Mouse (Mus musculus) lung, postnatal 14 days (tissue): Measurements from ENCODE around the gene Fos.
A peak's percentile ranks its signal among the peaks of the same experiment; 100 is the strongest.

Experiments used
- DNase-seq: peaks from one replicate; pipeline ENCODE4 v3.0.0; 2021

Fos gene

DNA sequence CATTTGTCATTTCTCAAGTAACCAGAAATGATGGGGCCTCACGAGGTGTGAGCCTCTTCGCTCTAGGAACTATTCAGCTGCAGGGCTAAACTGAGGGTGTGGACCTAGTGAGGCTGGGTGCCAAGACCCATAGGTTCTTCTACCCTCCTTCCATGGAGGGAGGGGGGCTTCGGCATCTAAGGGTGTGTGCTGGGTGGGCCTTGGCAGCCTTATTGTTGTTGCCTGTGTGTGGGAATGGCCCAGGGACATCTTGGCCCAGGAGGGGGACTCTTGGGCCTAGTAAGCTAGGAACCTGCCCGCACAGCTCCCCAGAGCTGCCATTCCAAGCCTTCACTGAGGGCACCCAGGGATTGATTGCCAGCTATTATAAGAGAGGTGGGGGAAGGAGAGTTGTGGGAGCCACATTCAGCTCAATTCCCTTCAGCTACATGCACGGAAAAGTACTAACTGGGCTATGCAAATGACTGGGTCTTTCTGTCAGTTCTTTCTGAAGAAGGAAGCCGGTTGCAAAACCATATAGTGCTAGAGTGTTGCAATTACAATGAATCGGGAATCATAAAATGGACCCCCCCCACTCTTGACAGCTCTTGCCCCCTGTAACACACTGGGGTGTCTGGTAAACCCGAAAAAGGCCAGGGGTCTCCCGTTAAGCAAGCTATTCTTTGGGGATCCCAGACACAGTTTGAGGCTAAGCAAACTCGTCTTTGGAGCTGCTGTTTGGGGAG lies 16.6 kb downstream of the Fos start:
- no peak for DNase-seq

DNA sequence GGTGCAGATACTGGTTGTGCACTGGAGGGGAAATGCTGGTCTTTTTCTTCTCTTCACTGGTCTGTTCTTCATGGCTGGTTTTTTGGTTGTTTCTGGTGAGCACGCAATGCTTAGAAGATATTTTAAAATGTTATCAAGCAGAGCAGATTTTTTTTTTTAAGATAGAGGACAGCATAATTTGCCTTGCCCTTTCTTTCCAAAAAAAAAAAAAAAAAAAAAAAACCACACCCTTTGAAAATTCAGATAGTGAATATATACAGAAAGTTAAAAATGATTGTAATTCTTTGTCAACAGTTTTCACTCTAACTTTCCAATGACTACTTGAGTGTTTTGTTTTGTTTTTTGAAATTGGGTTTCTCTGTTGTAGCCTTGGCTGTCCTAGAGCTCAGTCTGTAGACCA lies 17.3 kb downstream of the Fos start:
- DNase-seq, result no peak

DNA sequence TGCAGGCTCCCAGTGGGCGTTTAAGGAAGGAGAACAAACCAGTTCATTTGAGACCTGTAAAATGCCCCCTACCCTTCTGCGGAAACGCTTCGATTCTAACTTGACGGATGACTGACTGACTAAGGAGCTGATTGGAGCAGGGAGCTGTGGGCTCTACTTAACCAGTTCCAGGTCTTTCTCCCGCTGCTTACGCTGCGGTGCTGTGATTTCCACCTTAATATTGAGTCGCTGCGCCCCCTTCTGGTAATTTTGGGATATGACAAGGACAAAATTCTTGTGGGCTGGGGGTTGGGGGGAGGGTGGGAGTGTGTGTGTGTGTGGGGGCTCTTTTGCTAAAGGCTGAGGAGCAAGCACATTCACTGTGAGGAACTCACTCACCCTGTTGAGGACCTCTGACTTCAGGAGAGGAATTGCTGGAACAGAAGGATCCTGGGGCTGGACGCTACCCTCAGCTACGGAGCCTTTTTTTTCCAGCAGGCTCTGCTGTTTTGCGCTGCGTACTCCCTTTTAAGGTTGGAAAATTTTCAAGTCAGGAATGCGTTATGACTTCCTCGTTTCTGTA lies 18.5 kb downstream of the Fos start:
- peak; percentile 76 for DNase-seq

DNA sequence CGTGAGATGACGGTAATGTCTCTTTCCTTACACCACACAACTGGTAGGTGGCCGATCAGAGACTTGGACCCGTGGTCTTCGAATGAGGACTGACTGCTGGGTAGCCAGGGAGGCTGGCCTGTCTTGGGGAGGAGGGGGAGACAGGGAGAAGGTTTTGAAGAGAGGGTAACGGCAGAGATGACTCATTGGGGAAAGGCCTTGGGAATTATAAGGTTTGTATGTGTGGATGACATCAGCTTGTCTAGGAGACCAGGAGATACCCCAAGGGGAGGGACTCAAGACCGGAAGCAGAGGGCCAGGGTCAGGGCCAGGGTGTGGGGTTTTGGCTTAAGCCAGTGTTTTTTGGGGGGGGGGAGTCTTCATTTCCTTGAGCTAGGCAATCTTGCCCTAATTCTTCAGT lies 22.6 kb downstream of the Fos start:
- DNase-seq, result no peak

DNA sequence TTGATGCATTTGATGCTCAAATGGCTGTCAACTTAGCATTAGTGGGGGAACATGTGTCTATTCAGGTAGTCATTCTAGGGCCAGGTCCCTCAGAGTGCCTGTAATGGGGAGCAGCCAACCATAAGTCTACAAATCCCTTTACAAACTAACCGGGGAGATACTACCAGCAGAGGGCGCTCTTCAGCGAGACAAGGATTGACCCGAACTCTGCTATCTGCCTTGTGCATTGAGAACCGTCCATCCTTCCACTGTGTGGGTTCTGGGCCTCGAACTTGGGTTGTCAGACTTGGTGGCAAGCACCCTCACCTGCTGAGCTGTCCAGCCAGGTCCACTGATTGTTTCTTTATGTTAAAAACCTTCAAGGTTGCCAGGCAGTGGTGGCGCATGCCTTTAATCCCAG lies 23.1 kb downstream of the Fos start:
- peak; percentile 86 for DNase-seq

DNA sequence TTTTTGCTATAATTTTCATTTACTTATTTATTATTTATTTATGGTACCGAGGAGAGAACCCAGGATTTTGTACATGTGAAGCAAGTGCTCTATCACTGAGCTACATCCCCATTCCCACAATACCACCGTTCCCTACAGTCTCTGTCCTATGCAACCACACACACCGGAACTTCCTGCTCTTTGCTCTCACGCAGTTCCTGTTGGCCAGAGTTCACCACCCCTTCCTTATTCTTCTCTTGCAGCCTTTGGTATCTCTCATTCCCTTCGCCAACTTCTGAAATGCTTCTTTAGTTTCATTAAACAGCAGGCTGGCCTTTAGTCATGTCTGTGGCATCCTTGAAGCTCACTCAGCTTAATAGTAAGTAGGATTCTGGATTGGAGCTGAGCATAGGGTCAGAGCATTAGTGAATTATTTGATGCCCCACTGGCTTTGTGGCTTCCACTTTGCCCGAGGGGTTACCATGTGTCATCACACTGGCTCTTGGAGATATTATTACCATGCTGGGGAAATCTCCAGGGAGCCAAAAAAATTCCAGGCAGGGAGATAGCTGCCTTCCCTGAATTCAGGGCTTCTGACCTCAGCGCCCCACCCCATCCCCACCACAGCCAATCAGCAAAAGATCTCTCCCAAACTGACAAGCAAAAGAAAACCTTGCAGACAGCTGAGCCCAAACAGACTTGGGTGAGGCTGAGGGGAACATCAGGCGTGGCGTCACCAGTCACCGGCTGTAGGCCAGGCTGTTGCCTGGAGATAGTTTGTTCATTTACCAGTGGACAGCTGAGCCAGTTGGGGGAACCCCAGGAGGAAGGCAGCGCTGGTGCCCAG lies 23.8 kb downstream of the Fos start:
- DNase-seq, result peak; percentile 56

DNA sequence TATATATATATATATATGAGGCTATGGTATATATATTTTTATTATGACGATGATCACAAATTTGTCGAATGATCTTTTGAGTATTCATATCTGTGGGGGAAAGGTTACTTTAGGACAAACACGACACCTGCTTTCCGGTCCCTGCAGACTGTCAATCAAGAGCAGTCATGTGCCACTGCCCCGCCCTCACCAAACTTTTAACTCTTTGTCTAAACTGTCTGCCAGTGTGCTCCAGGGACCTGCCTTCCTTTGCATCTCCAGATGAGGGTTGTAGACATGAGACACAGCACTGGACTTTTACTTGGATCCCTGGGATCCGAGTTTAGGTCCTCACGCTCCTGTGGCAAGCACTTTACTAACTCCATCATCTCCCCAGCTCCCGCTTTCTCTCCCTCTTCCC lies 25.3 kb downstream of the Fos start:
- DNase-seq, result no peak

DNA sequence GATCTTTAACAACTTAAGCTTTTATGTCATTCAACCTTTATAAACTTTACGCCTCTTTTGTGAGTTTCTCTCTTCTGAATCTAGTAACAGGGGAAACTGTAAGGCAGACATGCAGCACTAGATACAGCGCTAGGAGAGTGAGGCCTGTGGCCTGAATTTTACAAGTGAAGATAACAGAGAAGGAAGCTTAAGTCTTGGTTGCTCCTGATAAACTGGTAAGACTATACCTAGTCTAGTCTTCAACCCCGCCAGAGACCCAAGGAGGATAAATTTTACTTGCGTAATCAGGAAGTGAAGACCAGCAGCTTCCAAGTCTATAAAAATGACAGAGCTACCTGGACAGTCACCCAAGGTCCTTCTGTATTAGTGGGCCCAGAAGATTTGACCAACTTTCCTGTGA lies 29.0 kb downstream of the Fos start:
- no peak for DNase-seq

DNA sequence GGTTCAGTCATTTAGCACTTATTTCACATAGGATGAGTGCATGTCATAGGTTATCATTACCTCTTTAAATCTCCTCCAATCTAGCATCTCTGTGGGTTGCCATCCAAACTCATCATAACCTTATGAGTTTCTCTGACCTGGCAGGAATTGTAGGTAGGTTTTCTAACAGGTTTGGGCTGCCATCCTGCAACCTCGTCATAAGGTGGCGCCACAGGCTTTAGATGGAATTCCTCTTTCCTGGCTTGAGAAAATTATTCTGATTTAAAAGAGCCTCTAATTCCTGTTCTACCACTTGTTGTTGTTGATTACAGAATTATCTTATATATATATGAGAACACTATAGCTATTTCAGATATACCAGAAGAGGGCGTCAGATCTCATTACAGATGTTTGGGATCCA lies 34.5 kb downstream of the Fos start:
- peak; percentile 66 for DNase-seq

DNA sequence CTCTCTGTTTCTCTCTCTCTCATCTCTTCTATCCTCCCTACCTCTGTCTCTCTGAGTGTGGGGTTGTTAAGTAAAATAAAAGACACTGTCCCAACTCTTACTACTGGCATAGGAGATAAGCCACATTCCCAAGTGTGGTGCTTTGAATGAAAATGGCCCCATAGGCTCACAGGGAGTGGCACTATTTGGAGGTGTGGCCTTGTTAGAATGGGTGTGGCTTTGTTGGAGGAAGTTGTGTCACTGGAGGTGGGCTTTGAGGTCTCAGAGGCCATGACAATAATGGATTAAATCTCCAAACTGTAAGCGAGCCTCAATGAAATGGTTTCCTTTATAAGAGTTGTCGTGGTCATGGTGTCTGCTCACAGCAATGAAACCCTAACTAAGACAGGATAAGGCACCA lies 36.3 kb downstream of the Fos start:
- no peak for DNase-seq

DNA sequence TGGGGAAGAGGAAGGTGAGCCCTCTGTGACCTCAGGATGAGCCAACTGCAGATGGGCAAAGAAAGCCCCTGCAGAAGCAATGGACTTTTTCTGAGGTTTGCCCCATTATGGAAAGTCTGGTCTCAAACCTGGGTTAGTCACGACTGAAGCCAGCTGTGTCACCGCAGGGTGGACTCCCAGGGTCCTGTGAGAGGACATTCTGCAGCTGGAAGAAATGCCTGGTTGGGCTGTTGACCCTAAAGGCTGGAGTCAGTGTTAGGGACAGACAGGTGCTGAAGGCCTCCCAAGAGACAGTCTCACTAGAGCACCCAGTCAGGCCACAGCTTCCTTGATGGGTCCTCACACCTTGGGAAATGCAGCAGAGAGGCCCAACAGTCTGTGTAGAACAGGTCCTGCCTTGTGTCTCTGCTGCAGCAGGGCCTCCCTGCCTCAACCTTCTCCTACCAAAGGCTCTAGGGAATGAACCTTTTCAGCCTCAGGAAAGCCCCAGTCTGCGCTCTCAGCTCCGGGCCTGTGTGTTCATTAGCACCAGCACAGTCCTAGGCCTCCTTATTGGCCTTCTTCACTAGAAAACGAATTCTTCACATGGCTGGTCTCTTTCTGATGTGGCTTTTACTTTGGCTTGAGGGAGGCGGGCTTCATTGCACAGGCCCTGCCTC lies 40.2 kb downstream of the Fos start:
- DNase-seq, result no peak

DNA sequence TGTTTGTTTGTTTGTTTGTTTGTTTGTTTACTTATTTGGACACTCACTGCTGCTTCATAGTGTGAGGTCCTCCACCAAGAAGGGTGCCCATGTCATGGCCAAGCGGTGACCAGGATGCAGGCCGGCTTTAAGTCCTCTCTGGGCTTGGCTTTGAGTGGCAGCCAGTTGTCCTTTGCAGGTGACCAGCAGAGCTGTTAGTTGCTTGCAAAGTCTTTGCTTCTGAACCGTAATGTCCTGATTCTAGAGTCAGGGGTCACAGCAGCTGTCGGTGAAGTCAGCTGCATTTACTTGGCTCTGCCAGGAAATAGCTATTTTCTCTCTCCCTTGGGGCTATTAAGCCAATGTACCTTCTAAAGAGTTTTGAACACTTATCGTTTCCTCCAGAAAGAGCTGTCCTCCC lies 41.3 kb downstream of the Fos start:
- no peak for DNase-seq

DNA sequence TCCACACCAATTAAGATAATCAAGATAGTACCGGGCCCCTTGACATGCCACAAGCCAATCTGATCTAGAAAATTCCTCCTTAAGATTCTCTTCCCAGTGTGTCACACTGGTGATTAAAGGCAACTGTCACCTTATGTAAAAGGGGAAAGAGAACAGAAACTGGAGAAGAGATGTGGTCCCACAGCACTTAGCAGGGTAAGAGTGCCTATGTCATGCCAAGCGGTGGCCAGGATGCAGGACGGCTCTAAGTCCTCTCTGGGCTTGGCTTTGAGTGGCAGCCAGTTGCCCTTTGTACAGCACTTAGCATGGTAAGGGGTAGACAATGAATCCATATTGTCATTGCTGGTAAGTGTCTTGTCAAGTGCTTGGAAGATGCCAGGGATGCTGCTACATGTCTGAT lies 42.2 kb downstream of the Fos start:
- no peak for DNase-seq

DNA sequence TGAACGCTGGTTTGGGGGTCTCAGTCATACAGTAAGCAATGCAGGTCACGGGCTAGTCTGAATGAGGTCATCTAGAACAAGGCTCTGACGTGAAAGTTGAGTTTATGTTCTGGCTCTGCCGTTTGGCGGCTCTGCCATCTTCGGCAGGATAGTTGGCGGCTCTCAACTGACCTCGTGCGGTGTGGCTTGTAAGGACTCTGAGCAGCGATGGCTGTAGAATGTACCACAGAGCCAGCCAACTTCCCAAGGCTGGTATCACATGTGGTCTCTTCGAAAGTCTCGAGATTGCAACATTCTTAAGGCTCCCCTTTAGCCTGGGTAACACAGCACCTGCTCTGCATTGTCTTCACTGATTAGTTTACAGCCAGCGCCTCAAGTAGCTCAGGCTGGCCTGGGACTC lies 43.6 kb downstream of the Fos start:
- DNase-seq, result no peak

DNA sequence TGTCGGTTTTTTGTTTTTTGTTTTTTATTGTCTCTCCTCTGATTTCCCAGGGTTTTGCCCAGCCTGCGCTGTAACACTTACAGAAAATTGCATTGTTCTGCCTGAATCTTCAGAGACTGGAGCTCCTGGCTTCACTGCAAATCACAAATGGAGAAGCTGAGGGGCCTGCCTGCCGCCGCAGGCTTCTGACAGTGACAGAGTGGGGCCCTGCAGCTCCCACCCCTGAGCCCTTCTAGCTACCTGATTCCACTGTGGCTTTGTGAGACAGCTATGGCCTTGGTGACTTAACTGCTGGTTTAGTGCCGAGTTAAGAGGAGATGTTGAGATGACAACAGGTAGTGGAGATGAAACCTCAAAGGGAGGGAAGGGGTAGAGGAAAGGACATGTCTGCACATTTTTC lies 44.3 kb downstream of the Fos start:
- no peak for DNase-seq

DNA sequence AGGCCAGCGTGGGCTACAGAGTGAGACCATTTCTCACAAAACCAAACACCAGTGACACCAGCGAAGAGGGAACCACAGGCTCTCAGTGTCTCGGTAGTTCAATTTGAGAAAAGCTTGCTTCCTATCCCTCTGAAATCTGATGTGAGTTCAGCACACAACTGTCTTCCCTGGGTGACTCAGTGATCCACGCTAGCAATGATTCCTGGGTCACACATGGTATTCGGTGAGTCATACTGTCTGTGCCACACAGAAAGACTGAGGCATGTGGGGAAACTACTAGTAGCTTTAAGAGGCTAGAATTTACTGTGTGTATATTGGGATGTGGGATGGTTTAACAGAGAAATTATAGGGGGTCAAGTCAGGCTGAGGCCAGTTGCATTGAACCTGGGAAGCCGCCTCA lies 45.9 kb downstream of the Fos start:
- DNase-seq, result no peak

DNA sequence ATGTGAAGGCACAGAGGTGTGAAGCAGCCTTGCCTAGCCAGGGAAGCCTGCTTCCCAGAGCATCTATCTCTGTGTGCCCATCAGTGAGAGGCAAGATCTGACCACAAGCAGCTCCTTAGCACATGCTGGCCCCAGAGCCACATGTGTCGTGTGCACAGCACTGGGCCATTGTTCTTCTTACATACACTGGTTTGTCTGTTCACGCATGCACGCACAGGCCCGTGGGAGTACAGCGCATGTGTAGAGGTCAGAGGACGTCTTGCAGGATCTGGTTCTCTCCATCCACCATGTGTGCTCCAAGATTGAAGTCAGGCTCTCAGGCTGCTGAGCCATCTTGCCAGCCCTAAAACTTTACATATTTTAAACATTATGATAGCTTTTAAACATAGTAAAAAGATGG lies 47.4 kb downstream of the Fos start:
- no peak for DNase-seq

DNA sequence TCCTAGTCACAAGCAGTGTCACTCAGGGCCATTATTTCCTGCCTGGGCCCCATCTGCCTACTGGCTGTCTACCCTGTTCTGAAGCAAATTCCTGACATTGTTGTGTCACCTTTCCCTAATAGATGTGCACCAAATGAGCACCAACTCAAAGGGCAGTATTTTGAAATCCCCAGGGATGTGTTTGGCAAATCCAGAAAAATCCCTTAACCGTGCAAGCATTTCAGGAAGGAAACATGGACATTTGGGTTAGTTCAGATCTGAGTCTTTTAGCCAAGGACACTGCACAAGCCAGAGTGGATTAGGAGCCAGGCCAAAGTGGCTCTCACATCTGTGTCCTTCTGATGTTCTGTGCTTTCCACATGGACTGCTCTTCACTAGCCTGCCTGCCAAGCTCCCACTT lies 48.0 kb downstream of the Fos start:
- peak; percentile 18 for DNase-seq

DNA sequence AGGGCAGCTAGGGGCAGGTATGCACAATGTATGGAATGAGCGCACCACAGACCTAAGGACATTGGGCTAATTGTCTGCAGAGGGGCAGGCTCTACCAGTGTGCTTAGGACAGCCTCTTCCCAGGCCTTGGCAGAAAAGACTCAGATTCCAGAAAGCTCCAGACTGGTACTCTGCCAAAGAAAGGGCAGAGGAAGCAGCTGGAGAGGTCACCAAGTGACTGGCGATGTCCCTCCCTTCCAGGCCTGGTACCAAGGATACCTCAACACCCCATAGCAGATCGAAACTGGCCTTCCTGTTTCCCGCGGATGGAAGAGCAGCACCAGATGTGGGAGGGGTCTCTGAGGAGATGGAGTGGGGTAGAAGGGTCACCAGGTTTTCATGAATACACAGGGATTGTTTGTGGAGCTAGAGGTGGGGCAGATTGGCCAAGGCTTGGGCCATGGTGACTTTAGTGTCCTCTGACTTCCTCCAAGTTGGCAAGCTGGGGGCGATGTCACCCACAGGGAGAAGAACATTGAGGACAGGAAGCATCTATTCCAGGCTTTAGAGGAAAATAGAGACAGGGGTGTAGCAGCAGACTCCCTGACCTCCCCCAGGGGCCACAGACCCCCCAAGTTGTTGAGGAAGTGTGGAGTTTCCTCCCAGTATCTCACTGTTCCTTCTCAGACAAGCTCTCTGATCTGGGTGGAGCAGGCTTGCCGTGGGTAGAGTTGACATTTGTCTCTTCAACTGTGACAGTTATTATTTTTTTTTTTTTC lies 49.1 kb downstream of the Fos start:
- peak; percentile 37 for DNase-seq

DNA sequence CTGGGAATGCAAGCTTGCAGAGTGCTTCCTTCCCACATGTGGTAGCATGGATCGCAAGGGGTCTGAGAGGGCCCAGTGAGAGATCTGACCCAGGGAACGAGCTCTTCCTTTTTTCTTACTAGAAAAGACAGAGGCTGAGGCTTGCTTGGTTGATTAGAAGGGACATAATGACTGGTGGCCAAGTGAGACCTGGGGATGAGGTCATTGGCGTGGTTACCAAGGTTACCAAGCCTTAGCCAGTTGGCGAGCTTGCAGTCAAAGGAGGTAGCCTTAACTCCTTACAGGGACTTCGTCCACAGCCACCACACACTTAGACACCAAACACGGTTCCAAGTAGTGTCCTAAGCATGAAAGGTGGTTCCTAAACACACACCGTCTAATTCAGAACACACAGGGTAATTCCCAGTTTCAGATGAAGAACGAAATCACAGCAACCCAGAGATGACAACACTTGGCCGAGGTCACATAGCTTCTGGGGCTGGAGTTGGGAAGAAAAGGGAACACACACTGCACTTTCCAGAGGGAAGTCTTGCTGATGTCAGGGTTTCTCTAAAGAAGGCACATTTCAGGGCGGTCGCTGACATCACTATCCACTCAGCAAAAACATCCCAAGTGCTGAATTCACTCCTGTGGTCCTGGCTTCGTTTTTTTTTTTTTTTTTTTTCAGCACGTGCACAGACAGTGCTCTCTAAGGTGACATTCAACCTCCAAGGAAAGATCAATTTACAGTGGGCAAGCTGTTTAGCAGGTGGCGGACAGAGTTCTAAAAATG lies 49.9 kb downstream of the Fos start:
- peak; percentile 13 for DNase-seq

DNA sequence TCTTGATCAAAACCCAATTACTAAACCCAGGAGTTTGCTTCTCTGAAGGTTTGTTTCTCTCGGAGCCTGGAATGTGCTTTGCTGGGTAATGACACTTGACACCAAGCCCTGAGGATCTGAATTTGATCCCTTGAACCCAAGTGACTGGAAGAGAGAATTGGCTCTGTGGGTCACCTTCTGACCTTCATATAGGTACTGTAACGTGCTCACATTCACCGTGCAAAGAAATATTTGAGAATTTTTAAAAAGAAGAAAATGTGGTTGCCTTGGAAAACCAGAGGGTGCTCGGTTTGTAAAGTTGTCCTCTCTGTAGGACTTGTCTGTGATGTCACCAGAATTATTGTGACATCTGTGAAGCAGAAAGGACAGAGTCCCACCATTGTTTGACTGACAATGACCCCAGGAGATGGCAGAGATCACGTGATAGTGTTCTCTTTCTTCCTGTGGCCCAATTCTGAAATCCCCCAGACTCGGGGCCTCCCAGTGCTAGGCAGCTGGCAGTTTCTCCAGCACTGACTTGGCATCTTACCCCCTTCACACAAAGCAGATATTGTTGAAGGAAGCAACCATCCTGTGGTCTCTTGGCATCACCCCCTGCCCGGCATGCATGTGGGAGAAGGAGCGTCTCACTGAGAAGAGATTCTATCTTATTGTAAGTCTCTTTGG lies 50.6 kb downstream of the Fos start:
- DNase-seq, result no peak
